Mouse (Mus musculus) hindbrain, embryonic 12.5 days (tissue): ENCODE measurements around the gene Slfn8. TPM values are rescaled to one million over a fixed set of nuclear protein-coding genes. Genes with fewer than 3 reads are reported as not detected.

Experiments used
- ATAC-seq: fragments of 200-750 bp; cut with Nextera tagmentation; 2 replicates; pipeline ENCODE4 v1.8.0; 2017; ENCODE audit warnings: moderate TSS enrichment; ENCODE audit not compliant: low FRiP score
- H3K27ac ChIP-seq: fragments of 300-500 bp; sonication (generic); 2 replicates; pipeline ENCODE4 v1.5.1; 2016; ENCODE audit warnings: mild to moderate bottlenecking
- H3K27me3 ChIP-seq: fragments of 300-500 bp; sonication (generic); 2 replicates; pipeline ENCODE4 v1.6.1; 2016; ENCODE audit warnings: mild to moderate bottlenecking
- H3K36me3 ChIP-seq: fragments of 300-500 bp; sonication (generic); 2 replicates; pipeline ENCODE4 v1.6.1; 2016; ENCODE audit warnings: mild to moderate bottlenecking
- H3K4me1 ChIP-seq: fragments of 300-500 bp; sonication (generic); 2 replicates; pipeline ENCODE4 v1.6.1; 2016
- H3K4me2 ChIP-seq: fragments of 300-500 bp; sonication (generic); replicated peaks from 2 replicates; pipeline ENCODE4 v1.6.1; 2016; ENCODE audit warnings: mild to moderate bottlenecking
- H3K4me3 ChIP-seq: fragments of 300-500 bp; sonication (generic); 2 replicates; pipeline ENCODE4 v1.5.1; 2016; ENCODE audit warnings: mild to moderate bottlenecking
- H3K9ac ChIP-seq: fragments of 300-500 bp; sonication (generic); 2 replicates; pipeline ENCODE4 v1.6.1; 2016; ENCODE audit warnings: mild to moderate bottlenecking, moderate library complexity
- H3K9me3 ChIP-seq: fragments of 300-500 bp; sonication (generic); replicated peaks from 2 replicates; pipeline ENCODE4 v1.6.1; 2016; ENCODE audit warnings: mild to moderate bottlenecking
- WGBS: fragments of 180-500 bp; shearing (Covaris S2); methylation state at CpG from one replicate; pipeline ENCODE4 v1.1.7; 2016; 5-methylcytosine and 5-hydroxymethylcytosine counted together
- polyA plus RNA-seq: library from polyadenylated mRNA; unstranded; fragments of >200 nt; fragmentation: Nextera tagmentation; extraction: Ambion mirVana; gene quantifications from 2 replicates; pipeline ENCODE4 v1.2.1, GENCODE M21; 2016

The Slfn8 gene
- polyA plus RNA-seq: 0.34 and 0.53 TPM in 2 replicates

- H3K36me3 ChIP-seq: no peaks in the 10 kb centered on the region
- H3K27ac ChIP-seq: no peak within 1 kb of the TSS
- no peaks in the 10 kb centered on the region for H3K4me1 ChIP-seq
- no peaks in the 10 kb centered on the region for H3K27me3 ChIP-seq
- no peak within 1 kb of the TSS for H3K4me2 ChIP-seq
- 82% methylated on average over 5 of the region's 5 CpGs for WGBS
- H3K4me3 ChIP-seq: no peak within 1 kb of the TSS
- no peak within 1 kb of the TSS for H3K9ac ChIP-seq
- ATAC-seq: no peak
- H3K9me3 ChIP-seq: no peaks in the 10 kb centered on the region
Measured at GRCm38 (mm10) chr11:83020621-83021020, at the start of gene Slfn8. TSS of gene Slfn8 (minus strand) at chr11:83020810.

GRCm38 (mm10) chr11:83067982-83068694 is 47.5 kb upstream of the Slfn8 start:
- WGBS: 73% methylated on average over 4 of the region's 4 CpGs
- no peak overlapping the region for H3K4me3 ChIP-seq

GRCm38 (mm10) chr11:83066640-83067531 is 46.3 kb upstream of the Slfn8 start:
- 48% methylated on average over 11 of the region's 11 CpGs for WGBS
- Histone ChIP-seq H3K9me3 (no peaks in the 10 kb centered on the region), H3K4me1 (no peaks in the 10 kb centered on the region), H3K36me3 (no peaks in the 10 kb centered on the region), H3K9ac (no peak overlapping the region), H3K4me3 (no peak overlapping the region), H3K27ac (no peak overlapping the region), H3K27me3 (no peaks in the 10 kb centered on the region), H3K4me2 (no peak overlapping the region)
- ATAC-seq: no peak

More at GRCm38 (mm10) chr11:83067982-83068694, 47.5 kb upstream of the Slfn8 start:
- H3K4me1 ChIP-seq: no peaks in the 10 kb centered on the region
- ATAC-seq: no peak
- no peak overlapping the region for H3K27ac ChIP-seq
- no peaks in the 10 kb centered on the region for H3K36me3 ChIP-seq
- no peak overlapping the region for H3K4me2 ChIP-seq
- no peaks in the 10 kb centered on the region for H3K9me3 ChIP-seq
- H3K27me3 ChIP-seq: no peaks in the 10 kb centered on the region
- no peak overlapping the region for H3K9ac ChIP-seq

GRCm38 (mm10) chr11:83065441-83066344 is 45.1 kb upstream of the Slfn8 start:
- 29% methylated on average over 6 of the region's 6 CpGs for WGBS
- no peak overlapping the region for H3K9ac ChIP-seq
- no peaks in the 10 kb centered on the region for H3K27me3 ChIP-seq
- H3K36me3 ChIP-seq: no peaks in the 10 kb centered on the region
- H3K4me1 ChIP-seq: no peaks in the 10 kb centered on the region
- no peak overlapping the region for H3K4me2 ChIP-seq
- no peak overlapping the region for H3K27ac ChIP-seq
- no peaks in the 10 kb centered on the region for H3K9me3 ChIP-seq
- ATAC-seq: no peak
- H3K4me3 ChIP-seq: no peak overlapping the region

- no peak within 1 kb of the TSS for H3K4me2 ChIP-seq
- H3K9ac ChIP-seq: no peak within 1 kb of the TSS
- no peak for ATAC-seq
- no peak within 1 kb of the TSS for H3K27ac ChIP-seq
- no peaks in the 10 kb centered on the region for H3K9me3 ChIP-seq
- WGBS: 91% methylated on average over 2 of the region's 2 CpGs
- H3K27me3 ChIP-seq: no peaks in the 10 kb centered on the region
- H3K4me3 ChIP-seq: no peak within 1 kb of the TSS
- H3K4me1 ChIP-seq: no peaks in the 10 kb centered on the region
- no peaks in the 10 kb centered on the region for H3K36me3 ChIP-seq
Measured at GRCm38 (mm10) chr11:83064946-83065345, 44.3 kb upstream of the Slfn8 start, which contains the start of gene Slfn2. TSS of gene Slfn2 (plus strand) at chr11:83065112.

- Histone ChIP-seq H3K4me3 (no peak overlapping the region), H3K36me3 (no peaks in the 10 kb centered on the region), H3K27me3 (no peaks in the 10 kb centered on the region), H3K4me2 (no peak overlapping the region), H3K4me1 (no peaks in the 10 kb centered on the region), H3K27ac (no peak overlapping the region), H3K9me3 (no peaks in the 10 kb centered on the region), H3K9ac (no peak overlapping the region)
- 70% methylated on average over 3 of the region's 3 CpGs for whole genome bisulfite sequencing
- ATAC-seq: no peak
Measured at GRCm38 (mm10) chr11:83063941-83064349, 43.3 kb upstream of the Slfn8 start.

GRCm38 (mm10) chr11:83063126-83063525 is 42.5 kb upstream of the Slfn8 start:
- Histone ChIP-seq H3K36me3 (no peaks in the 10 kb centered on the region), H3K27ac (no peak overlapping the region), H3K4me2 (no peak overlapping the region), H3K4me1 (no peaks in the 10 kb centered on the region), H3K4me3 (no peak overlapping the region), H3K9ac (no peak overlapping the region), H3K9me3 (no peaks in the 10 kb centered on the region), H3K27me3 (no peaks in the 10 kb centered on the region)
- WGBS: 87% methylated on average over 4 of the region's 4 CpGs
- ATAC-seq: no peak

- no peaks in the 10 kb centered on the region for H3K27me3 ChIP-seq
- no peaks in the 10 kb centered on the region for H3K36me3 ChIP-seq
- no peaks in the 10 kb centered on the region for H3K9me3 ChIP-seq
- H3K4me1 ChIP-seq: no peaks in the 10 kb centered on the region
- H3K27ac ChIP-seq: no peak overlapping the region
- WGBS: 90% methylated on average over 7 of the region's 7 CpGs
- H3K4me3 ChIP-seq: no peak overlapping the region
- no peak overlapping the region for H3K4me2 ChIP-seq
- no peak overlapping the region for H3K9ac ChIP-seq
- no peak for ATAC-seq
Measured at GRCm38 (mm10) chr11:83061806-83062205, 41.2 kb upstream of the Slfn8 start.

GRCm38 (mm10) chr11:83060412-83061020 is 39.9 kb upstream of the Slfn8 start:
- no peak overlapping the region for H3K4me2 ChIP-seq
- WGBS: 79% methylated on average over 5 of the region's 5 CpGs
- no peak overlapping the region for H3K27ac ChIP-seq
- H3K9me3 ChIP-seq: no peaks in the 10 kb centered on the region
- no peak overlapping the region for H3K4me3 ChIP-seq
- no peaks in the 10 kb centered on the region for H3K4me1 ChIP-seq
- no peak for ATAC-seq
- H3K36me3 ChIP-seq: no peaks in the 10 kb centered on the region
- no peak overlapping the region for H3K9ac ChIP-seq
- H3K27me3 ChIP-seq: no peaks in the 10 kb centered on the region

- Histone ChIP-seq H3K27me3 (no peaks in the 10 kb centered on the region), H3K36me3 (no peaks in the 10 kb centered on the region), H3K27ac (no peak overlapping the region), H3K9me3 (no peaks in the 10 kb centered on the region), H3K9ac (no peak overlapping the region), H3K4me1 (no peaks in the 10 kb centered on the region), H3K4me3 (no peak overlapping the region), H3K4me2 (no peak overlapping the region)
- no peak for ATAC-seq
- WGBS: 7% methylated on average over 5 of the region's 5 CpGs
Measured at GRCm38 (mm10) chr11:83057863-83058262, 37.3 kb upstream of the Slfn8 start.

- no peak for ATAC-seq
- H3K9ac ChIP-seq: no peak overlapping the region
- H3K4me3 ChIP-seq: no peak overlapping the region
- H3K36me3 ChIP-seq: no peaks in the 10 kb centered on the region
- H3K27ac ChIP-seq: no peak overlapping the region
- peaks cover 6% of the 10 kb centered on the region; the same call in 1 of the 2 replicates for H3K27me3 ChIP-seq
- peaks cover 6% of the 10 kb centered on the region; the same call in 1 of the 2 replicates for H3K4me1 ChIP-seq
- no peak overlapping the region for H3K4me2 ChIP-seq
- no peaks in the 10 kb centered on the region for H3K9me3 ChIP-seq
- WGBS: 83% methylated on average over 3 of the region's 3 CpGs
Measured at GRCm38 (mm10) chr11:83045642-83046041, 25.0 kb upstream of the Slfn8 start.
